Comparison of ENCODE assay signal across 10 mouse cellular contexts in genomic region chr2:150741405-150741804, GRCm38 (mm10). TPM values are rescaled to one million over a fixed set of nuclear protein-coding genes. Genes with fewer than 3 reads are reported as not detected.
DNase-seq lines count a peak whose midpoint lies in the region; ATAC-seq and TF ChIP-seq lines count a peak whose summit lies in the region.
"Had no signal": no experiment of that assay in that cellular context is flagged by ENCODE, and none has a peak within 500 bp of the region (broad histone marks: within the 10 kb centered on the region; RNA-seq: fewer than 3 reads in every experiment).

No protein-coding gene starts in this region.

- no peak overlapping the region for H3K9ac ChIP-seq in forebrain, embryonic 14.5 days (ENCODE audit: low read length)
- H3K9ac ChIP-seq in hindbrain, postnatal 0 days (replicated peaks; ENCODE audit: low read length) = no peak overlapping the region
- H3K9ac ChIP-seq: embryonic facial prominence, embryonic 12.5 days had no signal

- no peaks in the 10 kb centered on the region for H3K36me3 ChIP-seq in forebrain, embryonic 14.5 days (ENCODE audit: control insufficient read depth, insufficient read depth, low read length)
- no peaks in the 10 kb centered on the region for H3K36me3 ChIP-seq in forebrain, embryonic 10.5 days (replicated peaks)
- H3K36me3 ChIP-seq in hindbrain, postnatal 0 days (ENCODE audit: insufficient read depth, low read length) = no peaks in the 10 kb centered on the region
- H3K36me3 ChIP-seq: embryonic facial prominence, embryonic 12.5 days had no signal

- H3K4me1 ChIP-seq in forebrain, embryonic 14.5 days (ENCODE audit: control insufficient read depth, insufficient read depth, low read length) = no peaks in the 10 kb centered on the region
- H3K4me1 ChIP-seq in forebrain, embryonic 10.5 days = peaks cover 3% of the 10 kb centered on the region; the same call in 1 of the 2 replicates
- no peaks in the 10 kb centered on the region for H3K4me1 ChIP-seq in hindbrain, postnatal 0 days (ENCODE audit: insufficient read depth, low read length)
- H3K4me1 ChIP-seq: embryonic facial prominence, embryonic 12.5 days had no signal

- peak; percentile 37 for DNase-seq in forebrain, embryonic 14.5 days (ENCODE audit: low spot score)
- DNase-seq in forebrain, embryonic 10.5 days (ENCODE audit: extremely low spot score, low spot score) = no peak
- DNase-seq in 3T3-L1 (ENCODE audit: low read depth, low spot score) (peak; percentile 45), NIH3T3 (ENCODE audit: low read depth) (peak; percentile 30)
- peak; percentile 66 for DNase-seq in hindbrain, postnatal 0 days (ENCODE audit: low spot score)
- no peak for DNase-seq in frontal cortex, postnatal 10 days (ENCODE audit: low spot score in 2 of 2)
- DNase-seq in gastrocnemius, adult 8-10 months (ENCODE audit: low spot score in 2 of 2) = no peak
- no peak for DNase-seq in adrenal gland, postnatal 4 days (ENCODE audit: low spot score in 2 of 2)

- peak; percentile 69 for TF ChIP-seq CTCF in hindbrain, postnatal 0 days (IDR thresholded peaks at IDR 0.05; ENCODE audit: low read depth)

- no peak overlapping the region for H3K4me3 ChIP-seq in forebrain, embryonic 14.5 days (ENCODE audit: low read depth, low read length)
- H3K4me3 ChIP-seq in forebrain, embryonic 10.5 days = no peak overlapping the region
- no peak overlapping the region for H3K4me3 ChIP-seq in hindbrain, postnatal 0 days (ENCODE audit: low read length)
- H3K4me3 ChIP-seq: embryonic facial prominence, embryonic 12.5 days had no signal

- no peak overlapping the region for H3K27ac ChIP-seq in forebrain, embryonic 14.5 days (ENCODE audit: low read depth, low read length)
- H3K27ac ChIP-seq in forebrain, embryonic 10.5 days = no peak overlapping the region
- H3K27ac ChIP-seq in hindbrain, postnatal 0 days = no peak overlapping the region
- H3K27ac ChIP-seq: embryonic facial prominence, embryonic 12.5 days had no signal

- no peaks in the 10 kb centered on the region for H3K27me3 ChIP-seq in forebrain, embryonic 14.5 days (replicated peaks; ENCODE audit: control insufficient read depth, insufficient read depth, low read length)
- H3K27me3 ChIP-seq in forebrain, embryonic 10.5 days (ENCODE audit: poor library complexity, severe bottlenecking) = 0 out of 2 replicates have a peak, but pooled peaks cover 3% of the 10 kb centered on the region
- H3K27me3 ChIP-seq in hindbrain, postnatal 0 days (ENCODE audit: insufficient read depth, low read length) = peaks cover 10% of the 10 kb centered on the region; the same call in 1 of the 2 replicates
- H3K27me3 ChIP-seq: embryonic facial prominence, embryonic 12.5 days had no signal

- 70% methylated on average over 4 of the region's 4 CpGs for WGBS in forebrain, embryonic 14.5 days
- 69% methylated on average over 4 of the region's 4 CpGs for WGBS in forebrain, embryonic 10.5 days
- 55% methylated on average over 4 of the region's 4 CpGs for WGBS in hindbrain, postnatal 0 days

- H3K4me2 ChIP-seq in forebrain, embryonic 14.5 days (ENCODE audit: low read length) = no peak overlapping the region
- no peak overlapping the region for H3K4me2 ChIP-seq in hindbrain, postnatal 0 days (ENCODE audit: low read depth, low read length)
- H3K4me2 ChIP-seq: embryonic facial prominence, embryonic 12.5 days; liver, embryonic 11.5 days had no signal

- 0 out of 2 replicates have a peak, but pooled peaks have one; percentile 48 for ATAC-seq in forebrain, embryonic 14.5 days
- ATAC-seq in hindbrain, postnatal 0 days = peak; percentile 82

- no peaks in the 10 kb centered on the region for H3K9me3 ChIP-seq in forebrain, embryonic 14.5 days (replicated peaks; ENCODE audit: control insufficient read depth, low read length)
- H3K9me3 ChIP-seq in forebrain, embryonic 10.5 days = no peaks in the 10 kb centered on the region; the same call in 1 of the 2 replicates
- H3K9me3 ChIP-seq in hindbrain, postnatal 0 days (ENCODE audit: low read length) = no peaks in the 10 kb centered on the region
- H3K9me3 ChIP-seq: embryonic facial prominence, embryonic 12.5 days had no signal

RNA-seq across cellular contexts. Expression of gene Entpd6, which starts 7.4 kb away (rescaled TPM):
- 32.6 and 41.3 TPM in 2 replicates for polyA plus RNA-seq in forebrain, embryonic 14.5 days (2014; fragmentation: Nextera tagmentation; extraction: Ambion mirVana)
- 36.0 and 37.1 TPM in 2 replicates for polyA plus RNA-seq in forebrain, embryonic 10.5 days (2016; fragmentation: Nextera tagmentation; extraction: Ambion mirVana)
- 91.4 and 97.1 TPM in 2 replicates for total RNA-seq in hindbrain, postnatal 0 days (2014; rRNA removed)
- 76.8 and 79.5 TPM in 2 replicates for polyA plus RNA-seq in hindbrain, postnatal 0 days (2015; fragmentation: Nextera tagmentation; extraction: Ambion mirVana)
- 1 to 10 TPM; 8.7 to 9.9 (median 9.0) TPM for total RNA-seq in gastrocnemius, adult 8-10 months (2022)
- 10 to 100 TPM; 11.2 to 12.8 TPM for total RNA-seq in adrenal gland, postnatal 4 days (2021)

RNA-seq across cellular contexts. Expression of gene Pygb, which starts 45.1 kb away (rescaled TPM):
- 50.7 and 57.9 TPM in 2 replicates for polyA plus RNA-seq in forebrain, embryonic 14.5 days (2014; fragmentation: Nextera tagmentation; extraction: Ambion mirVana)
- polyA plus RNA-seq in forebrain, embryonic 10.5 days (2016; fragmentation: Nextera tagmentation; extraction: Ambion mirVana) = 62.3 and 67.8 TPM in 2 replicates
- total RNA-seq in hindbrain, postnatal 0 days (2014; rRNA removed) = 302 and 317 TPM in 2 replicates
- 160 and 169 TPM in 2 replicates for polyA plus RNA-seq in hindbrain, postnatal 0 days (2015; fragmentation: Nextera tagmentation; extraction: Ambion mirVana)
- total RNA-seq in gastrocnemius, adult 8-10 months (2022) = 1 to 10 TPM; 3.1 to 5.0 (median 3.9) TPM
- total RNA-seq in adrenal gland, postnatal 4 days (2021) = 10 to 100 TPM; 52.2 to 54.5 TPM

RNA-seq across cellular contexts. Expression of gene Vsx1, which starts 52.2 kb away (rescaled TPM):
- 0.04 TPM in 1 of 2 replicates, not detected in the other for polyA plus RNA-seq in forebrain, embryonic 14.5 days (2014; fragmentation: Nextera tagmentation; extraction: Ambion mirVana)
- polyA plus RNA-seq in forebrain, embryonic 10.5 days (2016; fragmentation: Nextera tagmentation; extraction: Ambion mirVana) = 0.05 TPM in 1 of 2 replicates, not detected in the other
- total RNA-seq in hindbrain, postnatal 0 days (2014; rRNA removed) = 0.26 TPM in 1 of 2 replicates, not detected in the other
- 0.10 and 0.13 TPM in 2 replicates for polyA plus RNA-seq in hindbrain, postnatal 0 days (2015; fragmentation: Nextera tagmentation; extraction: Ambion mirVana)
- not detected for total RNA-seq in gastrocnemius, adult 8-10 months (2022)
- total RNA-seq in adrenal gland, postnatal 4 days (2021) = not detected
- polyA plus RNA-seq: embryonic facial prominence, embryonic 12.5 days; liver, embryonic 11.5 days had no signal

Comparison
In these comparisons a context has a peak if more than half of its experiments do, and no peak if none do; other contexts are left out.
1. DNase-seq: peak in forebrain, embryonic 14.5 days (single experiment), 3T3-L1 (single experiment), NIH3T3 (single experiment) and hindbrain, postnatal 0 days (single experiment); none in forebrain, embryonic 10.5 days (single experiment), frontal cortex, postnatal 10 days (0 of 2), gastrocnemius, adult 8-10 months (0 of 2) and adrenal gland, postnatal 4 days (0 of 2).
2. RNA of gene Pygb, which starts 45.1 kb away (total RNA-seq): 302 to 317 TPM in hindbrain, postnatal 0 days and 52.2 to 54.5 TPM in adrenal gland, postnatal 4 days; 3.1 to 5.0 TPM in gastrocnemius, adult 8-10 months; every median in the first group is over 4 times any median in the second.